11 mouse cellular contexts compared by ENCODE assay signal in genomic region chr4:134762360-134762759, GRCm38 (mm10). TPM values are rescaled to one million over a fixed set of nuclear protein-coding genes. Genes with fewer than 3 reads are reported as not detected.
A peak's percentile ranks its signal among the peaks of the same experiment; 100 is the strongest.
DNase-seq lines count a peak whose midpoint lies in the region; ATAC-seq lines count a peak whose summit lies in the region.
"Had no signal": no experiment of that assay in that cellular context is flagged by ENCODE, and none has a peak within 500 bp of the region (broad histone marks: within the 10 kb centered on the region; RNA-seq: fewer than 3 reads in every experiment).

No protein-coding gene starts in this region.

- no peak overlapping the region for H3K4me3 ChIP-seq in kidney, embryonic 14.5 days (ENCODE audit: low read length)
- H3K4me3 ChIP-seq in heart, embryonic 16.5 days (ENCODE audit: low read length) = no peak overlapping the region

- H3K27me3 ChIP-seq in kidney, embryonic 14.5 days (ENCODE audit: control insufficient read depth, insufficient read depth, low read length) = no peaks in the 10 kb centered on the region
- no peaks in the 10 kb centered on the region for H3K27me3 ChIP-seq in heart, embryonic 16.5 days (ENCODE audit: control insufficient read depth, insufficient read depth, low read length)

- H3K36me3 ChIP-seq in kidney, embryonic 14.5 days (ENCODE audit: control insufficient read depth, insufficient read depth, low read length) = no peaks in the 10 kb centered on the region
- no peaks in the 10 kb centered on the region for H3K36me3 ChIP-seq in heart, embryonic 16.5 days (ENCODE audit: control insufficient read depth, insufficient read depth)

- DNase-seq in kidney, adult 18-20 months = no peak
- DNase-seq in brain, adult 2 months (ENCODE audit: low read depth, low spot score) = peak; percentile 38
- peak; percentile 60 to 71 for DNase-seq in lung, postnatal 4 days
- no peak for DNase-seq in urinary bladder, adult 2 months (ENCODE audit: low spot score)
- no peak for DNase-seq in cerebellum, postnatal 4 days (ENCODE audit: low spot score in 2 of 2)
- DNase-seq in ovary, postnatal 36 days (ENCODE audit: low spot score) = no peak
- DNase-seq: kidney, postnatal 10 days; midbrain, embryonic 14.5 days had no signal

- no peak overlapping the region for H3K4me2 ChIP-seq in kidney, embryonic 14.5 days (replicated peaks; ENCODE audit: low read depth, low read length)
- H3K4me2 ChIP-seq in heart, embryonic 16.5 days (ENCODE audit: low read depth, low read length) = no peak overlapping the region

- H3K9me3 ChIP-seq in kidney, embryonic 14.5 days (ENCODE audit: control insufficient read depth, low read length) = no peaks in the 10 kb centered on the region
- no peaks in the 10 kb centered on the region for H3K9me3 ChIP-seq in heart, embryonic 16.5 days (replicated peaks; ENCODE audit: control insufficient read depth, low read length)

- no peak overlapping the region for H3K27ac ChIP-seq in kidney, embryonic 14.5 days (ENCODE audit: low read depth, low read length)
- H3K27ac ChIP-seq in heart, embryonic 16.5 days (ENCODE audit: low read length) = peak overlapping the region; percentile 14; the same call in 1 of the 2 replicates

- H3K4me1 ChIP-seq in kidney, embryonic 14.5 days (ENCODE audit: control insufficient read depth, insufficient read depth, low read length) = peaks cover 55% of the 10 kb centered on the region
- peaks cover 65% of the 10 kb centered on the region for H3K4me1 ChIP-seq in heart, embryonic 16.5 days (ENCODE audit: control insufficient read depth, insufficient read depth, low read length)

- 83% methylated on average over 6 of the region's 6 CpGs for WGBS in kidney, embryonic 14.5 days
- 49% methylated on average over 6 of the region's 6 CpGs for WGBS in heart, embryonic 16.5 days

- ATAC-seq in kidney, embryonic 14.5 days (ENCODE audit: low FRiP score, low TSS enrichment) = no peak
- ATAC-seq in heart, embryonic 16.5 days (replicated peaks; ENCODE audit: extremely low read depth, insufficient read depth, low FRiP score) = no peak
- ATAC-seq: forebrain, embryonic 14.5 days had no signal

- H3K9ac ChIP-seq in kidney, embryonic 14.5 days (ENCODE audit: low read depth, low read length) = peak overlapping the region; percentile 12; the same call in 1 of the 2 replicates
- peak overlapping the region; percentile 28; the same call in 1 of the 2 replicates for H3K9ac ChIP-seq in heart, embryonic 16.5 days (ENCODE audit: low read length)

RNA-seq across cellular contexts. Expression of gene Ldlrap1, which starts 5.5 kb away (rescaled TPM):
- 10.7 and 19.9 TPM in 2 replicates for polyA plus RNA-seq in kidney, embryonic 14.5 days (2014; fragmentation: Nextera tagmentation; extraction: Ambion mirVana)
- 14.7 and 15.8 TPM in 2 replicates for polyA plus RNA-seq in heart, embryonic 16.5 days (2015; fragmentation: Nextera tagmentation; extraction: Ambion mirVana)
- polyA plus RNA-seq in urinary bladder, adult 2 months (2012; rRNA removed) = 17.9 and 21.4 TPM in 2 replicates

RNA-seq across cellular contexts. Expression of gene Man1c1, which starts 58.3 kb away (rescaled TPM):
- polyA plus RNA-seq in kidney, embryonic 14.5 days (2014; fragmentation: Nextera tagmentation; extraction: Ambion mirVana) = 3.8 and 5.3 TPM in 2 replicates
- polyA plus RNA-seq in heart, embryonic 16.5 days (2015; fragmentation: Nextera tagmentation; extraction: Ambion mirVana) = 4.4 and 5.1 TPM in 2 replicates
- polyA plus RNA-seq in urinary bladder, adult 2 months (2012; rRNA removed) = 7.3 and 12.7 TPM in 2 replicates

Comparison
In these comparisons a context has a peak if more than half of its experiments do, and no peak if none do; other contexts are left out.
1. DNase-seq: peak in brain, adult 2 months (single experiment) and lung, postnatal 4 days (2 of 2); none in kidney, adult 18-20 months (single experiment), urinary bladder, adult 2 months (single experiment), cerebellum, postnatal 4 days (0 of 2) and ovary, postnatal 36 days (single experiment).